Mouse (Mus musculus) monocyte, adult 59 days (primary cell): ENCODE measurements around the gene Dnmbp. TPM values are rescaled to one million over a fixed set of nuclear protein-coding genes. Genes with fewer than 3 reads are reported as not detected.

ENCODE experiments used
- total RNA-seq, 2 experiments: library from RNA; stranded (reverse); gene quantifications; one replicate each; pipeline ENCODE4 v1.2.4; 2023

Dnmbp gene
- total RNA-seq, result 10 to 100 TPM; 10.1 to 10.3 TPM

DNA sequence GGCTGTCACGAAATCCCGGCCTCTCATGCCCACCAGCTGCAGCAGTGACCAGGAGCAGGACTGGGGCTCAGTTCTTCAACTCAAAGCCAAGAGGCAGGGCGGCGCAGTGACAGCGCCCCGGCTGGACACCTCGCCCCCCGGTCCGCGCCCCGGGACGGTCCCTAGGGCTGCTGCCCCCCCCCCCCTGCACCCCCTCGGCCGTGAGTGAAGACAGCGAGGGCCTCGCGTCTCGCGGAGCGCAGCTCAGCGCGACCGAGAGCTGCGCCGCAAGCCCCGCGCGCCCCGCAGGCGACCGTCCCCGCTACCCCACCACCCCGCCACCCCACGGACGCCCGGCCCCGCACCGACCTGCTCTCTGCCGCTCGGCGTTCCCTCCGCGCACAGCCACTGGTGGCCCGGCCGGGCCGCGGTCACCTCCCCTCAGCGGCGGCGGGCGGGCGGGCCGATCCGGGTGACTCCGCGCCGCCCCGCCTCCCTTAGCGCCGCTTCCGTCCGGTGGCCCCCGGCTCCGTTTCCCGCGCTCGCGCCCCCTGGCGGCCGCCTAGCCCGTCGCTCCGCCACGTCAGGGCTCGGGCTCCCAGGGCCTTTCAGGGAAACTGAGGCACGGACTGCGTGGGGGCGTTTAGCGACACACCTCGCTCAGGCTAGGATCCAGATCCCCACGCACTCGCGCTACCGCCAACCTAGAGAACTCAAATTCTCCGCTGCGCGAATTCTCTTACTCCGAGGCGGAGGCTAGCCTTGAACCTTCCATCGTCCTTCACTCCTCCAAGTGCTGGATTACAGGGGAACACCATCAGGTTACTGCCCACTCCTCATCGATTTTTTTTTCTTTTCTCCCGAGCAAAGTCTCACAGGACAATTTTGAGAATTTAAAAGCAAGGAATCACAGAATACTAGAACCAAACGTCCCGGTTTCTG, at the start of gene Dnmbp:
Gene Dnmbp, minus strand, starts transcription at position 423 of the 921 bp plus-strand sequence.

DNA sequence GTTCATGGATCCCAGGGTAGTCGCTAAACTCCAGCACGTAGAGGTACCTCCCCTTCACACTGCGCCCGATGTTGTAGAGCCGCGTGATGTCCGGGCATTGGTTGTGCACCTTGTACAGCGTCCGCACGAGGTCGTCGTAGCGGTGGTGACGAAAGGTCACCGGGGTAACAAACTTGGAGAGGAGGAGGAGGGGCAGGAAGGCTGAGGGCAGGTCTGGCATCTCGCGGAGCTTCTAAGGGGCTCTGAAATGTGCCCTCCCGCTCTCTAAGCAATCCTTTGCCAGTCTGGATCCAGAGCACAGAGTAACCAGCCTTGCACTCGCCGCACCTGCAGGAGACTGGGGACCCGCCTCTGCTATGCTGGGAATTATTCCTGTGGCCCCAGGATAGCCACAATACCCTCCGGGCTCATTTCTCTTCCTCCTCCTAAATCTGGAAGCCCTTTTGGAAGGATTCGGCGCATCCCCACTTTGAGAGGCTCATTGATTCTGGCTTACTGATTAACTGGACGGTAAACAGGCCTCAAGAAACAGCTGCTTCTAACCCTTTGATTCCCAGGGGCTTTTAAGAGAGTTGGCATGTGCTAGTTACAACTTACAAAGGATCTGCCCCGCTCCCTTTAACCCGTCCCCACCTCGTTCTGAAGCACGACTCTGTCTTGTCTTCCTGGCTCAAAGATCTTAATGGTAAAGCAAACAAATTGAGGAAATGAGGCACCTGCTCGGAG, 46.2 kb upstream of the Dnmbp start, which contains the start of gene Cpn1:
Gene Cpn1, minus strand, starts transcription at position 488 of the 726 bp plus-strand sequence.

Other genes with a start within 250 kb of the Dnmbp start
- 10 to 100 TPM; 13.5 to 19.3 TPM for gene Cutc, start 187.2 kb downstream of the Dnmbp start, total RNA-seq
- 10 to 100 TPM; 11.7 to 15.6 TPM for gene Cox15, start 187.2 kb downstream of the Dnmbp start, total RNA-seq
- 1 to 10 TPM in 1 of 2 experiments, under 1 TPM in 1; 0.37 to 1.0 TPM for gene Abcc2, start 158.0 kb downstream of the Dnmbp start, total RNA-seq
- gene Cpn1, start 46.4 kb upstream of the Dnmbp start, total RNA-seq, result not detected
- gene Cyp2c23, start 89.0 kb upstream of the Dnmbp start, total RNA-seq, result not detected
- gene Erlin1, start 129.6 kb upstream of the Dnmbp start, total RNA-seq, result 10 to 100 TPM; 49.5 to 50.7 TPM
- 10 to 100 TPM; 63.6 to 64.4 TPM for gene Chuk, start 167.3 kb upstream of the Dnmbp start, total RNA-seq
- gene Cwf19l1, start 195.7 kb upstream of the Dnmbp start, total RNA-seq, result 10 to 100 TPM; 14.8 to 20.9 TPM
- gene Bloc1s2, start 206.3 kb upstream of the Dnmbp start, total RNA-seq, result 10 to 100 TPM; 80.2 to 81.4 TPM